Mouse (Mus musculus) midbrain, embryonic 16.5 days (tissue): ENCODE data around the gene Serpina1e. TPM values are rescaled to one million over a fixed set of nuclear protein-coding genes. Genes with fewer than 3 reads are reported as not detected.
"Not testable (repeated sequence)": the region's sequence is repeated elsewhere in the genome, so short reads cannot be mapped to it uniquely, and the experiment has no call there.

Experiments
- ATAC-seq: fragments of 200-750 bp; cut with Nextera tagmentation; 2 replicates; pipeline ENCODE4 v1.8.0; 2017; ENCODE audit warnings: moderate TSS enrichment
- H3K27ac ChIP-seq: fragments of 300-500 bp; sonication (generic); 2 replicates; pipeline ENCODE4 v1.5.1; 2014; ENCODE audit warnings: mild to moderate bottlenecking, low read length, mixed read lengths
- H3K27me3 ChIP-seq: fragments of 300-500 bp; sonication (generic); 2 replicates; pipeline ENCODE4 v1.6.1; 2014; ENCODE audit warnings: low read depth, low read length, mixed read lengths; ENCODE audit not compliant: control insufficient read depth, insufficient read depth
- H3K36me3 ChIP-seq: fragments of 300-500 bp; sonication (generic); 2 replicates; pipeline ENCODE4 v1.6.1; 2014; ENCODE audit warnings: mild to moderate bottlenecking, low read length, moderate library complexity, mixed read lengths; ENCODE audit not compliant: control insufficient read depth, insufficient read depth
- H3K4me1 ChIP-seq: fragments of 300-500 bp; sonication (generic); 2 replicates; pipeline ENCODE4 v1.6.1; 2014; ENCODE audit warnings: mild to moderate bottlenecking, low read length, mixed read lengths; ENCODE audit not compliant: control insufficient read depth, insufficient read depth
- H3K4me2 ChIP-seq: fragments of 300-500 bp; sonication (generic); 2 replicates; pipeline ENCODE4 v1.6.1; 2014; ENCODE audit warnings: mild to moderate bottlenecking, low read length, mixed read lengths
- H3K4me3 ChIP-seq: fragments of 300-500 bp; sonication (generic); 2 replicates; pipeline ENCODE4 v1.5.1; 2014; ENCODE audit warnings: low read depth, mild to moderate bottlenecking, low read length, moderate library complexity, mixed read lengths
- H3K9ac ChIP-seq: fragments of 300-500 bp; sonication (generic); 2 replicates; pipeline ENCODE4 v1.6.1; 2014; ENCODE audit warnings: low read depth, low read length, mixed read lengths
- H3K9me3 ChIP-seq: fragments of 300-500 bp; sonication (generic); replicated peaks from 2 replicates; pipeline ENCODE4 v1.6.1; 2014; ENCODE audit warnings: mild to moderate bottlenecking, low read length, mixed read lengths; ENCODE audit not compliant: control insufficient read depth, poor library complexity, severe bottlenecking
- WGBS: fragments of 180-500 bp; shearing (Covaris S2); extraction: QIAGEN DNeasy Blood & Tissue Kit; methylation state at CpG from one replicate; pipeline ENCODE4 v1.1.7; 2014; 5-methylcytosine and 5-hydroxymethylcytosine counted together
- polyA plus RNA-seq: library from polyadenylated mRNA; unstranded; fragments of >200 nt; fragmentation: Nextera tagmentation; extraction: Ambion mirVana; gene quantifications from 2 replicates; pipeline ENCODE4 v1.2.1, GENCODE M21; 2015

Serpina1e gene
- polyA plus RNA-seq, 1 experiment from 2014 or later: not detected

GRCm38 (mm10) chr12:103946243-103946642 is 12.5 kb downstream of the Serpina1e start:
- Histone ChIP-seq H3K27ac (no peak overlapping the region), H3K9ac (no peak overlapping the region), H3K36me3 (no peaks in the 10 kb centered on the region), H3K27me3 (no peaks in the 10 kb centered on the region), H3K4me3 (no peak overlapping the region), H3K4me2 (no peak overlapping the region), H3K4me1 (no peaks in the 10 kb centered on the region), H3K9me3 (no peaks in the 10 kb centered on the region)
- no peak for ATAC-seq
- 78% methylated on average over 4 of the region's 4 CpGs for WGBS

GRCm38 (mm10) chr12:103909181-103909580 is 49.6 kb downstream of the Serpina1e start:
- not testable (repeated sequence) for H3K4me1 ChIP-seq, H3K27me3 ChIP-seq, H3K9ac ChIP-seq, H3K4me3 ChIP-seq, H3K36me3 ChIP-seq, ATAC-seq, H3K4me2 ChIP-seq, H3K27ac ChIP-seq, H3K9me3 ChIP-seq
- WGBS: 98% methylated on average over 10 of the region's 16 CpGs

- ATAC-seq, H3K4me2 ChIP-seq, H3K9ac ChIP-seq, H3K36me3 ChIP-seq, H3K4me3 ChIP-seq, H3K27ac ChIP-seq, H3K4me1 ChIP-seq, H3K9me3 ChIP-seq, H3K27me3 ChIP-seq: not testable (repeated sequence)
- WGBS: 23% methylated on average over 1 of the region's 1 CpGs
Observed at GRCm38 (mm10) chr12:103907746-103908145, 51.0 kb downstream of the Serpina1e start.

- H3K9me3 ChIP-seq, H3K4me2 ChIP-seq, ATAC-seq, H3K9ac ChIP-seq, H3K27ac ChIP-seq, H3K36me3 ChIP-seq, H3K27me3 ChIP-seq, H3K4me1 ChIP-seq, H3K4me3 ChIP-seq: not testable (repeated sequence)
- WGBS: 86% methylated on average over 4 of the region's 4 CpGs
Observed at GRCm38 (mm10) chr12:103904837-103905340, 53.9 kb downstream of the Serpina1e start, which contains the start of gene Serpina1c. Serpina1c (minus strand) TSS chr12:103904887.

GRCm38 (mm10) chr12:103901929-103902328 is 56.8 kb downstream of the Serpina1e start:
- H3K9ac ChIP-seq, H3K27me3 ChIP-seq, H3K9me3 ChIP-seq, H3K4me1 ChIP-seq, H3K27ac ChIP-seq, H3K4me3 ChIP-seq, H3K4me2 ChIP-seq, ATAC-seq, H3K36me3 ChIP-seq: not testable (repeated sequence)
- WGBS: 93% methylated on average over 3 of the region's 3 CpGs

Other genes starting within 250 kb of the Serpina1e start
- gene Serpina1d, start 185.4 kb downstream of the Serpina1e start, polyA plus RNA-seq: not detected in 2 replicates
- not detected in 2 replicates for gene Serpina1b, start 128.6 kb downstream of the Serpina1e start, polyA plus RNA-seq
- not detected in 2 replicates for gene Serpina1a, start 95.4 kb downstream of the Serpina1e start, polyA plus RNA-seq
- gene Serpina1c, start 54.1 kb downstream of the Serpina1e start, polyA plus RNA-seq: not detected in 2 replicates
- gene Serpina11, start 31.0 kb upstream of the Serpina1e start, polyA plus RNA-seq: not detected in 2 replicates
- 0.05 TPM in 1 of 2 replicates, not detected in the other for gene Serpina9, start 54.8 kb upstream of the Serpina1e start, polyA plus RNA-seq
- not detected in 2 replicates for gene Serpina12, start 85.5 kb upstream of the Serpina1e start, polyA plus RNA-seq
- gene Serpina5, start 142.1 kb upstream of the Serpina1e start, polyA plus RNA-seq: not detected in 2 replicates
- gene Serpina3a, start 153.7 kb upstream of the Serpina1e start, polyA plus RNA-seq: not detected in 2 replicates
- not detected in 2 replicates for gene Serpina3b, start 169.0 kb upstream of the Serpina1e start, polyA plus RNA-seq
- gene Serpina3c, start 194.9 kb upstream of the Serpina1e start, polyA plus RNA-seq: 0.08 TPM in 1 of 2 replicates, not detected in the other